In the genomic region with DNA sequence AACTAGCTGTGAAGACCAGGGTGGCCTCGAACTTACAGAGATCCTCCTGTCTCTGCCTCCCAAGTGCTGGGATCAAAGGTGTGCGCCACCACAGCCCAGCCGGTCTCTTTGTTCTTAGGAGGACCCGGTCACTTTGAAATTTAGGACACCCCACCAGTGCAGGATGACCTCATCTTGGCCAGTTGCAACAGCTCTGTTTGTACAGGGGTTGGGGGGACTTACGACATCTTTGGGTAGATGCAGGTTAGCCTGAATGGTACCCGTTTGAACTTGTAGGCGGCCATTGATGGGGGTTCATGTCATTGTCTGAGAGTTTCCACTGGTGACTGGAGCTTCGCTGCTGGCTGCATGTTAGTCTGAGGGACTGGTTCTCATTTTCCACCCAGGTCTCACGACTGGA, we compare ENCODE assay signal across 8 mouse cellular contexts. TPM values are rescaled to one million over a fixed set of nuclear protein-coding genes. Genes with fewer than 3 reads are reported as not detected.
DNase-seq lines count a peak whose midpoint lies in the region; ATAC-seq and TF ChIP-seq lines count a peak whose summit lies in the region.

No protein-coding gene starts in this region.

- H3K4me2 ChIP-seq in heart, embryonic 11.5 days = peak overlapping the region; percentile 40; the same call in 1 of the 2 replicates
- H3K4me2 ChIP-seq in limb, embryonic 14.5 days (replicated peaks; ENCODE audit: low read depth, low read length, severe bottlenecking) = peak overlapping the region; percentile 27

- intact Hi-C loops in heart, postnatal 25 days (cut with DNase I) = no loop called here
- intact Hi-C loops in left cerebral cortex, postnatal 14 days (cut with DNase I) = no loop called here

- H3K9me3 ChIP-seq in heart, embryonic 11.5 days (replicated peaks; ENCODE audit: control insufficient read depth, low read length) = no peaks in the 10 kb centered on the region
- no peaks in the 10 kb centered on the region for H3K9me3 ChIP-seq in limb, embryonic 14.5 days (ENCODE audit: control insufficient read depth, low read length)

- no peaks in the 10 kb centered on the region for H3K27me3 ChIP-seq in heart, embryonic 11.5 days (ENCODE audit: control insufficient read depth, insufficient read depth, low read length)
- no peaks in the 10 kb centered on the region for H3K27me3 ChIP-seq in thymus, adult 2 months (ENCODE audit: control insufficient read depth, insufficient read depth, low read length)
- H3K27me3 ChIP-seq in limb, embryonic 14.5 days (ENCODE audit: control insufficient read depth, insufficient read depth, low read length) = no peaks in the 10 kb centered on the region

- no peaks in the 10 kb centered on the region for H3K36me3 ChIP-seq in heart, embryonic 11.5 days (ENCODE audit: control insufficient read depth, insufficient read depth, low read length)
- no peaks in the 10 kb centered on the region for H3K36me3 ChIP-seq in thymus, adult 2 months (ENCODE audit: control insufficient read depth, insufficient read depth, low read length)
- no peaks in the 10 kb centered on the region for H3K36me3 ChIP-seq in limb, embryonic 14.5 days (ENCODE audit: control insufficient read depth, insufficient read depth, low read length)

- no peak overlapping the region for H3K27ac ChIP-seq in heart, embryonic 11.5 days (ENCODE audit: low read depth, low read length)
- no peak overlapping the region for H3K27ac ChIP-seq in thymus, adult 2 months (ENCODE audit: control insufficient read depth, insufficient read depth, low read length)
- H3K27ac ChIP-seq in limb, embryonic 14.5 days (replicated peaks; ENCODE audit: low read depth, low read length) = no peak overlapping the region; the same call in 1 of the 2 replicates

- no peak for ATAC-seq in heart, embryonic 11.5 days (replicated peaks; ENCODE audit: insufficient number of reproducible peaks, low FRiP score, low TSS enrichment)
- ATAC-seq in limb, embryonic 14.5 days (ENCODE audit: low FRiP score, low read depth) = no peak
- no peak for ATAC-seq in frontal cortex, adult (ENCODE audit: low TSS enrichment)

- H3K4me1 ChIP-seq in heart, embryonic 11.5 days (ENCODE audit: control insufficient read depth, insufficient read depth, low read length) = peaks cover 24% of the 10 kb centered on the region
- peaks cover 20% of the 10 kb centered on the region for H3K4me1 ChIP-seq in thymus, adult 2 months (replicated peaks; ENCODE audit: control insufficient read depth, insufficient read depth, low read length)
- peaks cover 8% of the 10 kb centered on the region for H3K4me1 ChIP-seq in limb, embryonic 14.5 days (ENCODE audit: control insufficient read depth, insufficient read depth, low read length)

- TF ChIP-seq POLR2A in thymus, adult 2 months (IDR thresholded peaks at IDR 0.05; ENCODE audit: control insufficient read depth, extremely low read depth, insufficient read depth, low read length, poor library complexity) = no peak
- no peak for TF ChIP-seq POLR2A in limb, embryonic 14.5 days (IDR thresholded peaks at IDR 0.05; ENCODE audit: borderline replicate concordance, extremely low read depth, insufficient read depth, insufficient read length)

- H3K9ac ChIP-seq in heart, embryonic 11.5 days (ENCODE audit: low read depth, low read length) = no peak overlapping the region
- no peak overlapping the region for H3K9ac ChIP-seq in limb, embryonic 14.5 days (ENCODE audit: low read depth, low read length, severe bottlenecking)

- DNase-seq in heart, postnatal 25 days (ENCODE audit: low spot score) = no peak
- peak; percentile 2 for DNase-seq in thymus, postnatal 4 days
- no peak for DNase-seq in thymus, adult 2 months
- no peak for DNase-seq in limb, embryonic 14.5 days (ENCODE audit: low spot score)
- DNase-seq in urinary bladder, postnatal 4 days (ENCODE audit: low spot score in 2 of 2) = peak; percentile 13 to 54
- DNase-seq in left cerebral cortex, postnatal 14 days (ENCODE audit: low spot score in 2 of 2) = no peak

- WGBS in heart, embryonic 11.5 days (ENCODE audit: insufficient replicate concordance) = 72% methylated on average over 9 of the region's 9 CpGs
- 78% methylated on average over 9 of the region's 9 CpGs for WGBS in thymus, adult 2 months
- 72% methylated on average over 9 of the region's 9 CpGs for WGBS in limb, embryonic 14.5 days

- TF ChIP-seq CTCF in thymus, adult 2 months (IDR thresholded peaks at IDR 0.05; ENCODE audit: borderline replicate concordance, control insufficient read depth, extremely low read depth, insufficient read depth, low read length, poor library complexity) = no peak

- no peak overlapping the region for H3K4me3 ChIP-seq in heart, embryonic 11.5 days (ENCODE audit: low read depth, low read length)
- H3K4me3 ChIP-seq in thymus, adult 2 months (ENCODE audit: control insufficient read depth, insufficient read depth, low read length) = no peak overlapping the region
- no peak overlapping the region for H3K4me3 ChIP-seq in limb, embryonic 14.5 days (replicated peaks; ENCODE audit: low read length)

RNA-seq across cellular contexts. Expression of a gene that starts 14.8 kb away (rescaled TPM):
- 21.7 and 24.3 TPM in 2 replicates for polyA plus RNA-seq in heart, embryonic 11.5 days (2014; fragmentation: Nextera tagmentation; extraction: Ambion mirVana)
- 10 to 100 TPM; 18.7 to 29.0 TPM for total RNA-seq in heart, postnatal 25 days (2021)
- polyA plus RNA-seq in thymus, adult 2 months (2012; rRNA removed) = 36.8 and 42.3 TPM in 2 replicates
- polyA plus RNA-seq in limb, embryonic 14.5 days (2012; rRNA removed) = 19.9 and 23.5 TPM in 2 replicates
- 22.3 and 26.9 TPM in 2 replicates for polyA plus RNA-seq in limb, embryonic 14.5 days (2014; fragmentation: Nextera tagmentation; extraction: Ambion mirVana)
- total RNA-seq in left cerebral cortex, postnatal 14 days (2021) = 10 to 100 TPM; 18.8 to 21.6 TPM

Comparison
In these comparisons a context has a peak if more than half of its experiments do, and no peak if none do; other contexts are left out.
1. DNase-seq: peak in thymus, postnatal 4 days (single experiment) and urinary bladder, postnatal 4 days (2 of 2); none in heart, postnatal 25 days (single experiment), thymus, adult 2 months (single experiment), limb, embryonic 14.5 days (single experiment) and left cerebral cortex, postnatal 14 days (0 of 2).